Mouse (Mus musculus) liver, embryonic 15.5 days (tissue): ENCODE measurements around the gene Plcb1. TPM values are rescaled to one million over a fixed set of nuclear protein-coding genes. Genes with fewer than 3 reads are reported as not detected.

Experiments used
- ATAC-seq: fragments of 200-750 bp; cut with Nextera tagmentation; 2 replicates; pipeline ENCODE4 v1.8.0; 2017; ENCODE audit warnings: moderate number of reproducible peaks, mild to moderate bottlenecking, moderate library complexity; ENCODE audit not compliant: insufficient read depth
- H3K27ac ChIP-seq: fragments of 300-500 bp; sonication (generic); replicated peaks from 2 replicates; pipeline ENCODE4 v1.5.1; 2015; ENCODE audit warnings: mild to moderate bottlenecking, inconsistent platforms
- H3K27me3 ChIP-seq: fragments of 300-500 bp; sonication (generic); 2 replicates; pipeline ENCODE4 v1.6.1; 2015; ENCODE audit warnings: mild to moderate bottlenecking, inconsistent platforms
- H3K36me3 ChIP-seq: fragments of 300-500 bp; sonication (generic); replicated peaks from 2 replicates; pipeline ENCODE4 v1.6.1; 2015; ENCODE audit warnings: moderate library complexity, mild to moderate bottlenecking, inconsistent platforms
- H3K4me1 ChIP-seq: fragments of 300-500 bp; sonication (generic); replicated peaks from 2 replicates; pipeline ENCODE4 v1.6.1; 2015; ENCODE audit warnings: inconsistent platforms
- H3K4me2 ChIP-seq: fragments of 300-500 bp; sonication (generic); 2 replicates; pipeline ENCODE4 v1.6.1; 2015; ENCODE audit warnings: moderate library complexity, mild to moderate bottlenecking, inconsistent platforms
- H3K4me3 ChIP-seq: fragments of 300-500 bp; sonication (generic); replicated peaks from 2 replicates; pipeline ENCODE4 v1.5.1; 2015; ENCODE audit warnings: mild to moderate bottlenecking, inconsistent platforms
- H3K9ac ChIP-seq: fragments of 300-500 bp; sonication (generic); 2 replicates; pipeline ENCODE4 v1.6.1; 2015; ENCODE audit warnings: moderate library complexity, mild to moderate bottlenecking, inconsistent platforms
- H3K9me3 ChIP-seq: fragments of 300-500 bp; sonication (generic); replicated peaks from 2 replicates; pipeline ENCODE4 v1.6.1; 2016; ENCODE audit warnings: inconsistent platforms
- WGBS: fragments of 180-500 bp; shearing (Covaris S2); methylation state at CpG from one replicate; pipeline ENCODE4 v1.1.7; 2015; ENCODE audit warnings: mixed read lengths; ENCODE audit not compliant: insufficient replicate concordance; 5-methylcytosine and 5-hydroxymethylcytosine counted together
- polyA plus RNA-seq: library from polyadenylated mRNA; unstranded; fragments of >200 nt; fragmentation: Nextera tagmentation; extraction: Ambion mirVana; gene quantifications from 2 replicates; pipeline ENCODE4 v1.2.1, GENCODE M21; 2015

Gene Plcb1
- polyA plus RNA-seq, 1 experiment from 2014 or later: 3.3 TPM

- Histone ChIP-seq H3K9ac (no peak overlapping the region), H3K4me2 (no peak overlapping the region), H3K4me1 (no peaks in the 10 kb centered on the region), H3K27ac (no peak overlapping the region), H3K9me3 (no peaks in the 10 kb centered on the region), H3K4me3 (no peak overlapping the region), H3K27me3 (no peaks in the 10 kb centered on the region), H3K36me3 (no peaks in the 10 kb centered on the region)
- ATAC-seq: no peak
- 77% methylated on average over 1 of the region's 1 CpGs for WGBS
These were observed 233.7 kb downstream of the Plcb1 start for GRCm38 (mm10) chr2:135019588-135019987.

- Histone ChIP-seq H3K27ac (no peak overlapping the region), H3K4me2 (no peak overlapping the region), H3K36me3 (no peaks in the 10 kb centered on the region), H3K4me1 (no peaks in the 10 kb centered on the region), H3K4me3 (no peak overlapping the region), H3K27me3 (no peaks in the 10 kb centered on the region), H3K9ac (no peak overlapping the region), H3K9me3 (no peaks in the 10 kb centered on the region)
- WGBS: 66% methylated on average over 5 of the region's 5 CpGs
- no peak for ATAC-seq
These were observed 243.4 kb downstream of the Plcb1 start for GRCm38 (mm10) chr2:135029288-135029687.

GRCm38 (mm10) chr2:135029700-135030099, 243.8 kb downstream of the Plcb1 start:
- Histone ChIP-seq H3K27me3 (no peaks in the 10 kb centered on the region), H3K9me3 (no peaks in the 10 kb centered on the region), H3K4me2 (no peak overlapping the region), H3K4me1 (no peaks in the 10 kb centered on the region), H3K36me3 (no peaks in the 10 kb centered on the region), H3K27ac (no peak overlapping the region), H3K9ac (no peak overlapping the region), H3K4me3 (no peak overlapping the region)
- WGBS: 60% methylated on average over 6 of the region's 6 CpGs
- no peak for ATAC-seq

- ATAC-seq: no peak
- no peaks in the 10 kb centered on the region for H3K4me1 ChIP-seq
These were observed 249.9 kb downstream of the Plcb1 start for GRCm38 (mm10) chr2:135035640-135036260.

GRCm38 (mm10) chr2:135048791-135049190, 262.9 kb downstream of the Plcb1 start:
- no peaks in the 10 kb centered on the region for H3K4me1 ChIP-seq
- H3K27ac ChIP-seq: no peak overlapping the region
- no peak overlapping the region for H3K4me3 ChIP-seq
- no peaks in the 10 kb centered on the region for H3K27me3 ChIP-seq
- no peak overlapping the region for H3K4me2 ChIP-seq
- no peaks in the 10 kb centered on the region for H3K9me3 ChIP-seq
- 80% methylated on average over 2 of the region's 2 CpGs for WGBS
- H3K36me3 ChIP-seq: no peaks in the 10 kb centered on the region
- no peak for ATAC-seq
- no peak overlapping the region for H3K9ac ChIP-seq

More at GRCm38 (mm10) chr2:135035640-135036260, 249.9 kb downstream of the Plcb1 start:
- Histone ChIP-seq H3K27me3 (no peaks in the 10 kb centered on the region), H3K9me3 (no peaks in the 10 kb centered on the region), H3K27ac (no peak overlapping the region), H3K4me3 (no peak overlapping the region), H3K9ac (no peak overlapping the region), H3K4me2 (no peak overlapping the region), H3K36me3 (no peaks in the 10 kb centered on the region)
- WGBS: 10% methylated on average over 4 of the region's 4 CpGs

- Histone ChIP-seq H3K36me3 (no peaks in the 10 kb centered on the region), H3K4me2 (no peak overlapping the region), H3K27ac (no peak overlapping the region), H3K9ac (no peak overlapping the region), H3K4me3 (no peak overlapping the region), H3K4me1 (no peaks in the 10 kb centered on the region), H3K9me3 (no peaks in the 10 kb centered on the region), H3K27me3 (no peaks in the 10 kb centered on the region)
- WGBS: 72% methylated on average over 6 of the region's 6 CpGs
- no peak for ATAC-seq
These were observed 263.4 kb downstream of the Plcb1 start for GRCm38 (mm10) chr2:135049283-135049682.

GRCm38 (mm10) chr2:135051540-135052288, 265.8 kb downstream of the Plcb1 start:
- Histone ChIP-seq H3K36me3 (no peaks in the 10 kb centered on the region), H3K9me3 (no peaks in the 10 kb centered on the region), H3K9ac (no peak overlapping the region), H3K4me2 (no peak overlapping the region), H3K4me3 (no peak overlapping the region), H3K27me3 (no peaks in the 10 kb centered on the region), H3K4me1 (no peaks in the 10 kb centered on the region), H3K27ac (no peak overlapping the region)
- 65% methylated on average over 4 of the region's 4 CpGs for WGBS
- no peak for ATAC-seq

- Histone ChIP-seq H3K27me3 (no peaks in the 10 kb centered on the region), H3K4me3 (no peak overlapping the region), H3K9ac (no peak overlapping the region), H3K36me3 (no peaks in the 10 kb centered on the region), H3K9me3 (no peaks in the 10 kb centered on the region), H3K4me1 (no peaks in the 10 kb centered on the region), H3K4me2 (no peak overlapping the region), H3K27ac (no peak overlapping the region)
- WGBS: 52% methylated on average over 3 of the region's 3 CpGs
- no peak for ATAC-seq
These were observed 267.5 kb downstream of the Plcb1 start for GRCm38 (mm10) chr2:135053391-135053790.

GRCm38 (mm10) chr2:135067419-135067818, 281.6 kb downstream of the Plcb1 start:
- ATAC-seq: peak; percentile 37; the same call in 1 of the 2 replicates
- Histone ChIP-seq H3K36me3 (no peaks in the 10 kb centered on the region), H3K27me3 (no peaks in the 10 kb centered on the region), H3K4me1 (no peaks in the 10 kb centered on the region), H3K9me3 (no peaks in the 10 kb centered on the region), H3K4me3 (no peak overlapping the region), H3K4me2 (no peak overlapping the region), H3K27ac (no peak overlapping the region), H3K9ac (no peak overlapping the region)

- Histone ChIP-seq H3K9me3 (no peaks in the 10 kb centered on the region), H3K9ac (no peak overlapping the region), H3K27me3 (no peaks in the 10 kb centered on the region), H3K4me1 (no peaks in the 10 kb centered on the region), H3K36me3 (no peaks in the 10 kb centered on the region), H3K27ac (no peak overlapping the region), H3K4me2 (no peak overlapping the region), H3K4me3 (no peak overlapping the region)
- WGBS: 67% methylated on average over 4 of the region's 4 CpGs
- ATAC-seq: no peak
These were observed 285.5 kb downstream of the Plcb1 start for GRCm38 (mm10) chr2:135071349-135071748.

GRCm38 (mm10) chr2:135072503-135072902, 286.6 kb downstream of the Plcb1 start:
- Histone ChIP-seq H3K4me3 (no peak overlapping the region), H3K9ac (no peak overlapping the region), H3K4me2 (no peak overlapping the region), H3K9me3 (no peaks in the 10 kb centered on the region), H3K27me3 (no peaks in the 10 kb centered on the region), H3K36me3 (no peaks in the 10 kb centered on the region), H3K4me1 (no peaks in the 10 kb centered on the region), H3K27ac (no peak overlapping the region)
- 56% methylated on average over 5 of the region's 5 CpGs for WGBS
- no peak for ATAC-seq
